Mouse (Mus musculus) forebrain, embryonic 13.5 days (tissue): ENCODE results near the gene Ubr3. TPM values are rescaled to one million over a fixed set of nuclear protein-coding genes. Genes with fewer than 3 reads are reported as not detected.

Experiments used
- ATAC-seq: fragments of 200-750 bp; cut with Nextera tagmentation; 2 replicates; pipeline ENCODE4 v1.8.0; 2017
- H3K27ac ChIP-seq: fragments of 300-500 bp; sonication (generic); 2 replicates; pipeline ENCODE4 v1.5.1; 2015; ENCODE audit warnings: inconsistent platforms, mild to moderate bottlenecking, moderate library complexity
- H3K27me3 ChIP-seq: fragments of 300-500 bp; sonication (generic); 2 replicates; pipeline ENCODE4 v1.6.1; 2015; ENCODE audit warnings: mild to moderate bottlenecking, inconsistent platforms
- H3K36me3 ChIP-seq: fragments of 300-500 bp; sonication (generic); 2 replicates; pipeline ENCODE4 v1.6.1; 2015; ENCODE audit warnings: mild to moderate bottlenecking, inconsistent platforms; ENCODE audit not compliant: poor library complexity, severe bottlenecking
- H3K4me1 ChIP-seq: fragments of 300-500 bp; sonication (generic); 2 replicates; pipeline ENCODE4 v1.6.1; 2015; ENCODE audit warnings: inconsistent platforms
- H3K4me2 ChIP-seq: fragments of 300-500 bp; sonication (generic); 2 replicates; pipeline ENCODE4 v1.6.1; 2015; ENCODE audit warnings: inconsistent platforms, mild to moderate bottlenecking, moderate library complexity
- H3K4me3 ChIP-seq: fragments of 300-500 bp; sonication (generic); 2 replicates; pipeline ENCODE4 v1.5.1; 2015; ENCODE audit warnings: mild to moderate bottlenecking, inconsistent platforms
- H3K9ac ChIP-seq: fragments of 300-500 bp; sonication (generic); 2 replicates; pipeline ENCODE4 v1.6.1; 2015; ENCODE audit warnings: mild to moderate bottlenecking, inconsistent platforms
- H3K9me3 ChIP-seq: fragments of 300-500 bp; sonication (generic); replicated peaks from 2 replicates; pipeline ENCODE4 v1.6.1; 2016; ENCODE audit warnings: inconsistent platforms
- WGBS: fragments of 180-500 bp; shearing (Covaris S2); methylation state at CpG from one replicate; pipeline ENCODE4 v1.1.7; 2015; 5-methylcytosine and 5-hydroxymethylcytosine counted together
- polyA plus RNA-seq: library from polyadenylated mRNA; unstranded; fragments of >200 nt; fragmentation: Nextera tagmentation; extraction: Ambion mirVana; gene quantifications from 2 replicates; pipeline ENCODE4 v1.2.1, GENCODE M21; 2015

The Ubr3 gene
- polyA plus RNA-seq, 1 experiment from 2014 or later, result 14.2 TPM

- Histone ChIP-seq H3K9ac (no peak overlapping the region), H3K4me2 (no peak overlapping the region), H3K9me3 (no peaks in the 10 kb centered on the region), H3K4me3 (no peak overlapping the region), H3K27me3 (no peaks in the 10 kb centered on the region), H3K27ac (no peak overlapping the region), H3K36me3 (peaks cover 43% of the 10 kb centered on the region), H3K4me1 (no peaks in the 10 kb centered on the region)
- ATAC-seq, result no peak
- 94% methylated on average over 2 of the region's 2 CpGs for WGBS
These were observed 97.7 kb downstream of the Ubr3 start for GRCm38 (mm10) chr2:69994779-69995178.

GRCm38 (mm10) chr2:69999097-69999770 is 102.2 kb downstream of the Ubr3 start:
- Histone ChIP-seq H3K4me1 (no peaks in the 10 kb centered on the region), H3K36me3 (peaks cover 37% of the 10 kb centered on the region), H3K27me3 (no peaks in the 10 kb centered on the region), H3K9ac (no peak overlapping the region), H3K9me3 (no peaks in the 10 kb centered on the region), H3K4me3 (no peak overlapping the region), H3K4me2 (no peak overlapping the region), H3K27ac (no peak overlapping the region)
- WGBS, result 92% methylated on average over 7 of the region's 7 CpGs
- ATAC-seq, result no peak

DNA sequence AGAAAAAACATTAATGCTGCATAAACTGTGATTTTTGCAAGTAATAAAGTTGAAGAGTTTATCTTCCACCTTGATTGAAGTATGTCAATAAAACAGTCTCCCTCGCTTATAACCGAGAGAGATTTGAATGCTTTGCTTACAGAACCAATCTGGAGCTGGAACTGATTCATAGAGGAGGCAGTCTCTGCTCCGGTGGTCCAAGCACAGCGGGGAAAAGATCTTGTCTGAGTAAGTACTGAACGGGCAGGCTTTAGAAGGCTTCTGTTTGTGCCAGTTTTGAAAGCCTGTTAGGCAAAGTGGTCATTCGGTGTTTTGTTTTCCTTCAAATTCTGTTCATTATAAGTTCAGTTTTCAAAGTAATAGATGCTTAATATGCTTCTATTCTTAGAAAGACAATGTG is 103.3 kb downstream of the Ubr3 start:
- no peak for ATAC-seq
- H3K4me1 ChIP-seq, result no peaks in the 10 kb centered on the region
- H3K27me3 ChIP-seq, result no peaks in the 10 kb centered on the region
- H3K36me3 ChIP-seq, result peaks cover 32% of the 10 kb centered on the region
- H3K9ac ChIP-seq, result no peak overlapping the region
- H3K9me3 ChIP-seq, result no peaks in the 10 kb centered on the region
- whole genome bisulfite sequencing, result 89% methylated on average over 6 of the region's 6 CpGs
- no peak overlapping the region for H3K27ac ChIP-seq
- H3K4me3 ChIP-seq, result no peak overlapping the region
- H3K4me2 ChIP-seq, result no peak overlapping the region

DNA sequence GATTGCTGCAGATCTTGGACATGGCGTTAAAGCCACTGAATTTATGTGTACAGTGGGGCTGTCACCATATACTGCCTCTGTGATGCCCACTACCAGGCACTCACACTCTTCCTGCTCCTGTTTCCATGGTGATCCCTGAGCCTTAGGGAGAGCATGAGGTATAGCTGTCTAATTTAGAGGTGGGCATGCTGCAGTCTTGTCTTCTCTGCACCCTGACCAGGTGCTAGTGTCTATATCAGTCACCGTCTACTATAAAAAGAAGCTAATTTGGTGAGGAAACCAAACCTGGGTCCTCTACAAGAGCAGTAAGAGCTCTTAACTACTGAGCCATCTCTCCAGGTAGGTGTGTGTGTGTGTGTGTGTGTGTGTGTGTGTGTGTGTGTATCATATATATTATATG is 109.4 kb downstream of the Ubr3 start:
- H3K36me3 ChIP-seq, result peaks cover 25% of the 10 kb centered on the region
- 96% methylated on average over 2 of the region's 2 CpGs for WGBS
- H3K9me3 ChIP-seq, result no peaks in the 10 kb centered on the region
- no peak overlapping the region for H3K9ac ChIP-seq
- no peak overlapping the region for H3K4me2 ChIP-seq
- no peak for ATAC-seq
- H3K4me3 ChIP-seq, result no peak overlapping the region
- H3K27me3 ChIP-seq, result no peaks in the 10 kb centered on the region
- H3K27ac ChIP-seq, result no peak overlapping the region
- H3K4me1 ChIP-seq, result no peaks in the 10 kb centered on the region

DNA sequence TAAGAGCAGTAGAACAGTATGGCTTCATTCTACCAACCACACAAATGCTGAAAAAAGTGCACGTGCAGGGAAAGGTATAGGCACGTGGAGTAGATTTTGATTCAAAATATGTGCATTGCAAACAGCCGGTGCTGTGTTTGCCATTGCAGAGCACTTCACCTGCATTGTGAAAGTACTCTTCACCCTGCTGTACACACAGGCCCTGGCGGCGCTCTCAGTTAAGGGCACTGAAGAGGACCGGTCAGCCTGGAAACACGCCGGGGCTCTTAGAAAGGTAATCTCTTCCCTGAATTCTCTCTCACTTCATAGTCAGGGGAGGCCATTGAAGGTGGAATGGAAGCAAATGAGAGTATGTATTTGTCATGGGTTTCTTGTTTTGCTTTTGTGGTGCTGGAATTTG is 115.9 kb downstream of the Ubr3 start:
- Histone ChIP-seq H3K9ac (no peak overlapping the region), H3K4me3 (no peak overlapping the region), H3K36me3 (peaks cover 32% of the 10 kb centered on the region), H3K4me1 (no peaks in the 10 kb centered on the region), H3K27ac (no peak overlapping the region), H3K9me3 (no peaks in the 10 kb centered on the region), H3K4me2 (no peak overlapping the region), H3K27me3 (no peaks in the 10 kb centered on the region)
- 94% methylated on average over 8 of the region's 8 CpGs for WGBS
- ATAC-seq, result no peak

GRCm38 (mm10) chr2:70018236-70018635 is 121.2 kb downstream of the Ubr3 start:
- no peak overlapping the region for H3K4me2 ChIP-seq
- 80% methylated on average over 6 of the region's 6 CpGs for WGBS

GRCm38 (mm10) chr2:70024454-70024853 is 127.4 kb downstream of the Ubr3 start:
- no peak overlapping the region for H3K27ac ChIP-seq
- WGBS, result 93% methylated on average over 2 of the region's 2 CpGs
- H3K27me3 ChIP-seq, result no peaks in the 10 kb centered on the region
- no peaks in the 10 kb centered on the region for H3K4me1 ChIP-seq
- H3K4me3 ChIP-seq, result no peak overlapping the region
- no peak overlapping the region for H3K4me2 ChIP-seq
- no peak overlapping the region for H3K9ac ChIP-seq
- no peak for ATAC-seq
- peaks cover 35% of the 10 kb centered on the region for H3K36me3 ChIP-seq
- peaks cover 11% of the 10 kb centered on the region for H3K9me3 ChIP-seq

More at GRCm38 (mm10) chr2:70018236-70018635, 121.2 kb downstream of the Ubr3 start:
- Histone ChIP-seq H3K9ac (no peak overlapping the region), H3K9me3 (no peaks in the 10 kb centered on the region), H3K4me3 (no peak overlapping the region), H3K4me1 (no peaks in the 10 kb centered on the region), H3K27me3 (no peaks in the 10 kb centered on the region), H3K27ac (no peak overlapping the region), H3K36me3 (peaks cover 60% of the 10 kb centered on the region)
- ATAC-seq, result no peak

DNA sequence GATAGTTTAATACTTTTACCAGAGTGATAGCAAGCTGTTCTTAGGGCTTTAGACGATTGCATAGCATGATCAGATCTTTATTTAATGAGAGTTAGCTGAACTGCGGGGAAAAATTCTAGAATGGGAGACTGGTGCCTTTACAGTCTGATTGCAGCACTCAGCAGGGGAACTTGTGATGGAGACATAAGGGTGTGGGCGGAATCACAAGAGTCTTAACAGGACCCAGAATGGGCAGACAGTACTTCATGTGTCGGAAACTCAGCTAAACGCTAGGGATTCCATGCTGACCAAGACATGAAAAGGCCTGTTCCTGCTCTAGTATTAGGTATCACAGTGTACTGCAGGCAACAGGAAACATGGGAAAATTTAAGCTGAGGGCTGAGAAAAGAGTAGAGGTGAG is 128.7 kb downstream of the Ubr3 start:
- Histone ChIP-seq H3K4me3 (no peak overlapping the region), H3K4me1 (no peaks in the 10 kb centered on the region), H3K9ac (no peak overlapping the region), H3K27me3 (no peaks in the 10 kb centered on the region), H3K4me2 (no peak overlapping the region), H3K27ac (no peak overlapping the region), H3K9me3 (peaks cover 11% of the 10 kb centered on the region), H3K36me3 (peaks cover 30% of the 10 kb centered on the region)
- WGBS, result 94% methylated on average over 5 of the region's 5 CpGs
- ATAC-seq, result no peak

DNA sequence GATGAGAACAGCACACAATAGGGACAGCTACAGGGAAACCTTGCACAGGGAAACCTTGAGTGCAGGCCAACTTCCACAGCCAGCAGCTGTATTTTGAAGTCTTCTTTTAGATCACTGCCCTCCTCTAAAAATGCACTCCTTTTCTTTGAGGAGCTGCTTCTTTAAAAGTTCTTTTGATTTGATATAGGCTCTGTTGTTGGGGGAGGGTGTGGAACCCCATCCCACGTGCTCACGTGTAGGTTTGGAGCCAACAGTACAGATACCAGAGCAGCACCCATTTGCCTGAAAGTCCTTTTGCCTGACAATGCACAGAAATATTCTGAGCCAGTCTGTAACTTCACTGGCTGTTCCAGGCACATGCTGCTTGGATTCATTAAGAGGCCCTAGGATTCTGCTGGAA is 134.4 kb downstream of the Ubr3 start:
- Histone ChIP-seq H3K9ac (no peak overlapping the region), H3K9me3 (peaks cover 11% of the 10 kb centered on the region), H3K4me3 (no peak overlapping the region), H3K36me3 (0 out of 2 replicates have a peak, but pooled peaks cover 5% of the 10 kb centered on the region), H3K4me1 (no peaks in the 10 kb centered on the region), H3K4me2 (no peak overlapping the region), H3K27ac (no peak overlapping the region), H3K27me3 (no peaks in the 10 kb centered on the region)
- 77% methylated on average over 2 of the region's 2 CpGs for WGBS
- no peak for ATAC-seq

DNA sequence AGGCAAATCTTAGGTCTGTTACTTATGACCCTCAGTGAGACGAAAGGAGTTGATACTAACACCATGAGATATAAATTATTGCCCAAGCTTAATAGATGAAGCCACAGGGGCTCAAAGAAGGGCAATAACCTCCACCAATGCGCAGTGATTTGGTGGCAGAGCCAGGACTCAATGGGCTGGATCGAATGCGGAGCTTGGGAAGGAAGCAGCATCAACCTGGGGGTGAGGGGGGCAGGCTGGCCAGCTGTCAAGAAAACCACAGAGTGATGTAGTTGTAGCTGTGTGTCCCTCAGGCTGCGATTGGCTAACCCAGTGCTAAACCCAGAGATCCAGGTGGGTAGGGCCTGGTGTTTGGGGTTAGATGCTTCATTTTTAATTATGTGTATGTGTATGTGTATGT is 137.8 kb downstream of the Ubr3 start:
- no peaks in the 10 kb centered on the region for H3K9me3 ChIP-seq
- peaks cover 7% of the 10 kb centered on the region; the same call in 1 of the 2 replicates for H3K4me1 ChIP-seq
- ATAC-seq, result no peak

DNA sequence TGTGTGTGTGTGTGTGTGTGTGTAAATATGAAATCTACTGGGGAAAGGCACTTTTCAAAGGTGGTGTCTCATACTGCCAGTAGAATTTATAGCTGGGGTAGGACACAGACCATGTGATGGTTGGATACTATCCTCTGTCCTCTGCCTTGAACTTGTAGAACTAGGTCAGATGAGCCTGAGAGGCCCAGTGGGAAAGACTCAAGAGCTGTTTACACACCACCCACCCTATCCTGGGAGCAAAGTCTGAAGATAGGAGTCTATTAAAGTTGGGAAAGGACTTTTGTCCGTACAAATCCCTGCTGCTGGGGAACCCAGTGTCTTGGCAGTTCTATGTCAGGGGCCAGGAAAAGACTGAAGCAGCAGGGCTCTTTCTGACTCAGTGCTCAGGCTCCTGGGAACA is 138.3 kb downstream of the Ubr3 start:
- WGBS, result 40% methylated on average over 1 of the region's 1 CpGs
- peaks cover 7% of the 10 kb centered on the region; the same call in 1 of the 2 replicates for H3K4me1 ChIP-seq
- H3K27ac ChIP-seq, result no peak overlapping the region
- H3K4me2 ChIP-seq, result no peak overlapping the region
- H3K4me3 ChIP-seq, result no peak overlapping the region
- no peak overlapping the region for H3K9ac ChIP-seq
- no peaks in the 10 kb centered on the region for H3K27me3 ChIP-seq
- H3K36me3 ChIP-seq, result no peaks in the 10 kb centered on the region
- ATAC-seq, result no peak
- H3K9me3 ChIP-seq, result no peaks in the 10 kb centered on the region

More for the DNA sequence above, 137.8 kb downstream of the Ubr3 start:
- no peaks in the 10 kb centered on the region for H3K27me3 ChIP-seq
- H3K36me3 ChIP-seq, result no peaks in the 10 kb centered on the region
- WGBS, result 34% methylated on average over 5 of the region's 5 CpGs
- no peak overlapping the region for H3K4me2 ChIP-seq
- H3K27ac ChIP-seq, result no peak overlapping the region
- no peak overlapping the region for H3K9ac ChIP-seq
- no peak overlapping the region for H3K4me3 ChIP-seq

DNA sequence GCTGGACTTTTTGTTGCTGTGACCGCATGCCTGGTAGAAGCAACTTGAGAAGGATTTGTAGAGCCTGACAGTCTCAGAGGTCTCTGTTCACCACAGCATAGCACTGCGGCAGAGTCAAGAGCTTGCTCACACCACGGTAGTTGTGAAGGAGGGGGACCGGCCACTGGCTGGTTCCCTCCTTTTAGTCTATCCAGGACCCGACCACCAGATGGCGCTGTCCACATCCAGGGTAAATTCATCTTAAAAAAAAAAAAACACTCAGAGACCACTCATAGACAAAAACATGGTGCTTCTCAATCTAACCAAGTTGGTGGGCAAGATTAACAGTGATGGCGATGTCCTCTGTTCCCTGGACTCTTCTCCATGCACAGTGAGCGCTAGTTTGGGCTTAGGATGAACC is 140.2 kb downstream of the Ubr3 start:
- ATAC-seq, result no peak
- Histone ChIP-seq H3K9me3 (no peaks in the 10 kb centered on the region), H3K4me3 (no peak overlapping the region), H3K27ac (no peak overlapping the region), H3K9ac (no peak overlapping the region), H3K27me3 (no peaks in the 10 kb centered on the region), H3K4me2 (no peak overlapping the region), H3K36me3 (no peaks in the 10 kb centered on the region), H3K4me1 (peaks cover 7% of the 10 kb centered on the region; the same call in 1 of the 2 replicates)
- WGBS, result 82% methylated on average over 8 of the region's 8 CpGs

DNA sequence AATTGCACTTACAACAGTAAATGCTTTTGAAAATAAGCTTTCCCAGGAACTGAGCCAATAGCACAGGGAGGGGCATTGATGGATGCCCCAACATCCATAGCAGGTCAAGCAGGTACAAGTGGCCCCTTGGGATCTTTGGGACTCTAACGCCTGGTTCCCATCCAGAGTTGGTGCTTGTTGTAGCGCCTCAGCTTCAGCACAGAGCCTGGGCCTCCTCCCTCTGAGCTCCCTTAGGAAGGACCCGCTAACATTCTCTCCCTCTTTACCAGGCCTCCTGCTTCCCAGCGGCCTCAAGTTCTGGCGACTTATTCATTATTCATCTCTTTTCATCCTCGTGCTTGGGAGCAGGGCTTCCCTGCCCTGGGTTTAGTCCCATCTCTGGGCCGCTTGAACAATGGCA is 141.7 kb downstream of the Ubr3 start, which contains the start of gene Myo3b:
Gene Myo3b, plus strand, starts transcription at position 375 of the 400 bp plus-strand sequence.
- 26% methylated on average over 7 of the region's 7 CpGs for WGBS
- no peaks in the 10 kb centered on the region for H3K36me3 ChIP-seq
- no peak within 1 kb of the TSS for H3K27ac ChIP-seq
- peaks cover 7% of the 10 kb centered on the region; the same call in 1 of the 2 replicates for H3K4me1 ChIP-seq
- no peak within 1 kb of the TSS for H3K4me2 ChIP-seq
- no peak within 1 kb of the TSS for H3K9ac ChIP-seq
- H3K27me3 ChIP-seq, result no peaks in the 10 kb centered on the region
- H3K9me3 ChIP-seq, result no peaks in the 10 kb centered on the region
- no peak for ATAC-seq
- no peak within 1 kb of the TSS for H3K4me3 ChIP-seq
